Mouse (Mus musculus) heart, postnatal 25 days (tissue): ENCODE measurements around the gene Snx29. TPM values are rescaled to one million over a fixed set of nuclear protein-coding genes. Genes with fewer than 3 reads are reported as not detected.
"Not testable (repeated sequence)": the region's sequence is repeated elsewhere in the genome, so short reads cannot be mapped to it uniquely, and the experiment has no call there.

Experiments used
- DNase-seq: peaks from one replicate; pipeline ENCODE4 v3.0.0; 2022; ENCODE audit warnings: low spot score
- intact Hi-C: fragments of 180-260 bp; cut with DNase I; formaldehyde crosslinking; loops from one replicate; pipeline ENCODE4 v1.15.1; 2025
- total RNA-seq, 2 experiments: library from RNA; stranded (reverse); gene quantifications; 2 replicates each; pipeline ENCODE4 v1.2.3; 2021

The Snx29 gene
- total RNA-seq, 2 experiments from 2014 or later, result 9.6 to 12.4 TPM

DNA sequence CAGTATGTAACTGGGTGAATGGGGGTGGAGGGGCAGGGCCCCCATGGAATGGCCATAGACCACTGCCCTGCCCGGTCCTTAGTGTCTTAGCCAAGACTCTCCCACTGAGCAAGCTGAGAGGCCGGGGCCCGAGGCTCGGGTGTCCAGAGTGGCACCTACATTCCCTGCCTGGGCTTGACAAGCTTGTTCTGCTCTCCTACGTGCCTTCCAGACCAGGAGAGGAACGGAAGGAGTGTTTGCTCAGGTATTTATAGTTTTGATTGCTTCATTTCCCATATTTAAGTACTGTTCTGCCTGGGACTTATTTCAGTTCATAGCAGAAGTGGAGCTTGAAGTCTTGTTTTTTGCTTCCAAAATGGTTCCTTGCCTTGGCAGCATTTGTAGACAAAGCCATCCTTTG is 116.7 kb downstream of the Snx29 start:
- no peak for DNase-seq
- intact Hi-C loops, result no loop called here

- DNase-seq, result no peak
- intact Hi-C loops, result no loop called here
Measured at GRCm38 (mm10) chr16:11441616-11442015, 118.9 kb downstream of the Snx29 start.

- intact Hi-C loops, result no loop called here
- DNase-seq, result no peak
Measured at GRCm38 (mm10) chr16:11442534-11442933, 119.8 kb downstream of the Snx29 start.

DNA sequence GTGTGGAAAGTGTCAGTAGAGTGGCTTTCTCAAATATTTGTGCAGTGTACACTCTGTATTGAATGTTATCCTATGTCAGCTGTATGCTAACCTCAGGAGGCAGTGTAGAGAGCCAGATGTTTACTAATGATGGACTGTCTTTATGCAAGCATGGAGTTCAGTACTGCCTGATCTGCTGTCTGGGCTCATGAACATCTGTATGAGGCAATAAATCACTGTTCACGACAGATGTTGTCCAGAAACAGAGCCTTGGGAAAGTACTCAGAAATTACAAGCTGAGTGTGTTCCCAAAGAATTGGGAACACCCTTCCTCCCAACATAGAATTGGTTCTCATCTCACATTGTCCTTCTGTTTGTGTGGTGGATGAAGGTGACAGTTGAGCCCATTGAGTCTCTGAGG is 121.9 kb downstream of the Snx29 start:
- DNase-seq, result no peak

DNA sequence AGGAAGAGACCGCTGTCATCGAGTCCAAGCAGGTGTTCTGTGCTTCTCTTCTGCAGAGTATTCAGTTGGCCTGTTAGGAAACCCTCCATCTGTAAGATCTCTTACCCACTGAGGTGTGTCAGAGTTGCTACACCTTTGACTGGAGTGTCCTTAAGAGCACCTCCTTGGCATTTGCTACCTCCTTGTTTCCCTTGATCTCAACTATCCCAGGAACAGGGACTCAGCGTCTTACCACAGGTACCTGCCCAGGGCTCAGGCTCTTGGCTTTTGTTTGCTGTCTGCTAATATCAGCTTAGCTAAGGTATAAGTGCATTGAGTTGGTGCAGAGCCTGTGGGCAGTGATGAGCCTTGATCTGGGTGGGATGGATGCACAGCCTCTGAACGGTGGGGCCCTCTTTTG is 124.3 kb downstream of the Snx29 start:
- no peak for DNase-seq
- intact Hi-C loops, result no loop called here

More for the DNA sequence above, 121.9 kb downstream of the Snx29 start:
- intact Hi-C loops, result no loop called here

GRCm38 (mm10) chr16:11447905-11448304 is 125.2 kb downstream of the Snx29 start:
- intact Hi-C loops, result no loop called here
- DNase-seq, result no peak

GRCm38 (mm10) chr16:11448696-11449095 is 126.0 kb downstream of the Snx29 start:
- intact Hi-C loops, DNase-seq: not testable (repeated sequence)

- intact Hi-C loops, result no loop called here
- DNase-seq, result no peak
Measured at GRCm38 (mm10) chr16:11449344-11449743, 126.6 kb downstream of the Snx29 start.

DNA sequence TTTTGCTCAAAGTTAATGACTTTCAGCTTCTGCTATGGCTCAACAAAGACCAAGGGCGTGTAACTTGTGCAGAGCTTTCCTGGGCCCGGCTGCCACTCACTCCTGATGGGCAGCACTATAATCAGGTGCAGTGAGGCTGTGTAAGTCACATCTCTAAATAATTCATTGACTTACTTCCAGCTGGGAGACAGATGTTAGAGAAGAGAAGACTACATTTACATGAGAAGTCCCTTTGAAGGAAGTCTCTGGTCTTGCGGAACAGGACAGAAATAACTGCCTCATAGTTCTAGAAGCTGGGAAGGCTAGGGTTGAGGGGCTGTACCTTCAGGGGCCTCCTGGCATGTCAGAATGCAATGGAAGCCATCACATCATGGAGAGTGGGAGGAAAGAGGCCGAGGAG is 127.9 kb downstream of the Snx29 start:
- DNase-seq, result no peak
- intact Hi-C loops, result no loop called here

- intact Hi-C loops, result no loop called here
- no peak for DNase-seq
Measured at GRCm38 (mm10) chr16:11454871-11455270, 132.2 kb downstream of the Snx29 start.

DNA sequence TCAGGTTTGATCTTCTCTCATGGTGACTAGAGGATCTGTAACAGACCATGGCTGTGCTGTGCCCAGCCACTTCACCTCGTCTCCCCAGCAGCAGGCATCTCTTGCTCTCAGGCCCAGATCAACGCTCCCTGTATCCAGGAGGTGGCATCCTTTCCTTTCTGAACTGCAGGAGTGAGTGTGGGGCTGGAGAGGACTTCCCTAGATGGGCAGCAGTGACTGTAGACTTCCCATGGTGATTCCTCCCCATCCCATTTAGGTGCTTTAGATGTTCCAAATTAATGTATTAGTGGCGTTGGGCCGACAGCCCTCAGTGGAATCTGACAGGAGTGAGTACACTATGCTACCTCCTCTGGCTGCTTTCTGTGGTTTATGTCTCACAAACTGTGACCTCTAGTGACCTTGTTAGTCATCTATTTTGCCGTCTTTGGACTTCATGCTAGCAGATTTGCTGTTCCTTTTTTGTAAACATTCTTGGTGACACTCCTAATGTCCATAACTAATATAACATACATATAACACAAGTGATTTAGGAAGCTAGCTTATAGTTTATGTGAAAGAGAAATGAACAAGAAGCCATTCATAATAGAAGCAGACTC is 132.9 kb downstream of the Snx29 start:
- intact Hi-C loops, result no loop called here
- no peak for DNase-seq

DNA sequence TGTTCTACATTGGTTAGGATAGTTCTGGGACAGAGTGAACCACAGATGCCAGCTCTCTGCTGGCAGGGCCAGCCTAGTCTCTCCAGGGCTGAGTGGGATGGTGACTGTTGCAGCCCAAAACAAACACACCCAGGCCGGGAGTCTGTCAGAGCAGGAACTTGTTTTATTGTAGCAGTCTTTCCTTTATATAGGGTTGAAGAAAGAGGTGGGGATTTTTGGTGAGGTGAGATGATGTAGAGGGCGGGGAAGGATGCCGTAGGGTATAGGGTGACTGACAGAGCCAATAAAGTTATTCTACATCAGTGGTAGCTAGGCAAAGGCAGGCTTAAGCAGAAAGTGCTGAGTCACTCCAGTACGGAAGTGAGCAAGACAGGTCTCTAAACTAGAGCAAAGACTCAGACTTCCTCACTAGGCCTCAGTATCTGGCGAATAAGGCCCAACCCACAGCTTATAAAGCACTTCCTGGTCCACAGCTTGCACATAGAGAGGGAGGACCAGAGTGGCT is 133.5 kb downstream of the Snx29 start:
- intact Hi-C loops, result no loop called here
- DNase-seq, result no peak

DNA sequence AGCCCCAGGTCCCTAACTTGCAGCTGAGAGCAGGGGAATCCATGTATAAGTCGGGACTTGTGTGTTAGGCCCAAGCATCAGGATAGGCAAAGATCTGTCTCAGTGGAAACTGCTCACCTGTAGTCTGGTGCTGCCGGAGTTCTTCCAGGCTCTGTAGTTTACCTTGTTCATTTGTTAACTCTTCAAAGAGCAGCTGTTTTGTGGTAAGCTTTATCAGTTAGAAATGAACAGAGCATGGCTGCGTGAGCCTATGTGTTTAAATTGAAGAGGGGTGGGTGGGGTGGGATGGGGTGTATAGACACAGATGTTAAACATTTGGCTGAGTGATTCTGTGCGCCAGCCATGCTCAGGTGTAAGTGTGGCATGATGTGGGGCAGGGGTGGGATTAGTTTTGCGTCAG is 134.4 kb downstream of the Snx29 start:
- no peak for DNase-seq
- intact Hi-C loops, result no loop called here

- no peak for DNase-seq
- intact Hi-C loops, result no loop called here
Measured at GRCm38 (mm10) chr16:11457609-11458350, 135.1 kb downstream of the Snx29 start.

DNA sequence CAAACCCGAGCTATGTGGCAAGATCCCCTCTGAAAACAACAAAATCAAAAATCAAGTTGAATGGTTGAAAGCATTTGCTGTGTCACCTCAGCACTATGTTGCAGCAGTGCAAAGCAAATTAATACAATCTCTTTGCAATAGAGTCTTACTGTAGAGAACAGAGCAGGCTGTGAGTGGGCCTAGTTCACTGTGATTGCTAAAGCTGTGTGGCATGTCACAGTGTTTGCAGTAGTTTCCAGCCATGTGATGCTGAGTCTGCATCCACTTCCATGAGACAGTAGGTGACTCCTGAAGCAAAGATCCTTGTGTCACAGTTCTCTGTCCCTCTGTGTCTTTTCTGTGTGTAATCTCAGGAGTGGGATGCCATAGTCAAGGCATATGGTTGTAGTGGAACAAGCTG is 137.5 kb downstream of the Snx29 start:
- DNase-seq, result no peak
- intact Hi-C loops, result loop anchor here (10.0 kb wide), 3 partner anchors 235 to 735 kb away; no protein-coding TSS in a partner anchor

DNA sequence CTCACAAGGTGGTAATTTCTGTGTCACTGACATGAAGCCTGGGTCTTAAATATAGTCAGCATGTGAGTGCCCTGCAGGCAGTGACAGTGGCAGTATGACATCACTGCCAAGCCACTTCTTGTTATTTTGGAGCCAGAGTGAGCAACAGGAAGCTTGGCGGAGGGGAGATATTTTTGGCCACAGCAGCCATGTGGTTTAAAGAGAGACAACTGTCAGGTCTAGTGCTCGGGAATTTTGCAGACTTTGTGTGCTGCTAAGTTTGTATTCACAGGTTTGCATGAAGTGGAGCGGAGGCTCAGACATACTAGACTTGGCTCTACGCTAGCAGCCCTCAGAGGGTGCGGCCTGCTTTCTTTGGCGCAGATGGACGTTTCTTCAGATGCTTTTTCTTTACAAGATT is 138.9 kb downstream of the Snx29 start:
- intact Hi-C loops, result loop anchor here (10.0 kb wide), 3 partner anchors 233 to 733 kb away; no protein-coding TSS in a partner anchor
- DNase-seq, result peak; percentile 39

- intact Hi-C loops, result loop anchor here (1.0 to 10.0 kb wide), 5 partner anchors 135 to 726 kb away; no protein-coding TSS in a partner anchor
- DNase-seq, result no peak
Measured at GRCm38 (mm10) chr16:11468533-11469179, 145.9 kb downstream of the Snx29 start.

GRCm38 (mm10) chr16:11469491-11469890 is 146.8 kb downstream of the Snx29 start:
- intact Hi-C loops, result loop anchor here (1.0 to 10.0 kb wide), 5 partner anchors 134 to 725 kb away; no protein-coding TSS in a partner anchor
- DNase-seq, result no peak

DNA sequence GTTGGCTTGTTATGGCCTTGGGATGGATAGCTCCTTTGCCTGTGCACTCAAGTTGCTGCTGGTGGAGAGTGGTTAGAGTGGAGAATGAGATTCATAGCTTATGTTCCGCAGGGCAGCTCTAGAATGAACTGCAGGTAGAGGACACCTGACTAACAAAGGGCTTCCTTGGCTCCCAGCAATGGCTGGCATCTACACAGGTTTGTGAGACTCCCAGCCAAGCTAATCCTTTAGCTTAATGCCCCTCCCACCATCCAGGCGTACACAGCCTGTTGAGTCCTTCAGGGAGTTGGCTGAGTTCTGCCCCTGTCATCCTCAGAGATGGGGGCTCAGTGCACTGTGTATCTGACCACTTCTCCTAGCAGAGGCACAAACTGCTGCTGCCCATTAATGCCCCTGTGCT is 148.5 kb downstream of the Snx29 start:
- intact Hi-C loops, result loop anchor here (5.0 kb wide), 1 partner anchor 61 kb away; no protein-coding TSS in a partner anchor
- no peak for DNase-seq

DNA sequence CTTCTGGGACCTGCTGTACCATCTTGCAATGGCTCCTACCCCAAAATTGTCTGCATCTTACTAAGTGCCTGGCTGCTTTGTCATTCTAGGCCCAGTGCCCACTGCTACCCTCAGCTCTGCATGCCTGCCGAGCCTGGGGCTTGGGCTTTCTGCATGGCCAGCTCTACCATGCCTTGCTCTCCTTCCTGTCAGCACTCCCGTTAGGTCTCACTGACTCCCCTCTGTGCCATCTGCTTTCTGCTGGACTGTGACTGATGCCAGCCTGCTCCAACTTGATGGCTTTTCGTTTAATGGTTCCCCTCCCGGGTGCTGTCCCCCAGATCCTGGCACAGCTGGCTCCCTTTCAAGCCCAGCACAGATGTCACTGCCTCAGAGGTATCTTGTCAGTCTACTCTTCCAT is 150.1 kb downstream of the Snx29 start:
- intact Hi-C loops, result loop anchor here (5.0 kb wide), 1 partner anchor 59 kb away; no protein-coding TSS in a partner anchor
- no peak for DNase-seq

DNA sequence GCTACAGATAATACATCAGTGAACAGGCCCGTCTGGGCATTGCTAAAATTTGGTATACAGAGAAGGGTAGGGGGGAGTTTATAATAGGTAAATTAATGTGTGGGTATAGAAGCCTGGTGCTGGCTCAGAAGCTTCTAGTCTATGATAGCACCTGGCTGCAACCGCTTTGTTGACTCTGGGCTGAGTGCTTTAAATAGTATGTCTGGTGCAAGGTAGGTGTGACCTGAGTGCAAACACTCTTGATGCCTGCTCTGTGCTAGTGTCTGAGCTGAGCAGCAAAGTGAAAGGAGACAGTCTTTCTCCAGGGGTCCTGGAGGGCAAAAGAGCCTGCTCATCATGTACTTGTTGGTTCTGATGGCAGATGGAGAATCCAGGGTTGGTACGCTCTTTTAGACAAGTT is 150.8 kb downstream of the Snx29 start:
- no peak for DNase-seq

More for the DNA sequence above, 150.8 kb downstream of the Snx29 start:
- intact Hi-C loops, result loop anchor here (5.0 kb wide), 1 partner anchor 59 kb away; no protein-coding TSS in a partner anchor
